Mouse (Mus musculus): ENCODE results near the gene Gck. TPM values are rescaled to one million over a fixed set of nuclear protein-coding genes. Genes with fewer than 3 reads are reported as not detected.

Gene Gck
- polyA plus RNA-seq, 1 experiment from 2014 or later: 2.5 TPM

- Histone ChIP-seq H3K4me3 (no peak overlapping the region), H3K36me3 (peaks cover 11% of the 10 kb centered on the region; the same call in 1 of the 2 replicates), H3K27me3 (ENCODE audit: low read depth, poor library complexity, severe bottlenecking) (no peaks in the 10 kb centered on the region), H3K27ac (replicated peaks) (peak overlapping the region; percentile 52; the same call in 1 of the 2 replicates), H3K9me3 (replicated peaks) (no peaks in the 10 kb centered on the region), H3K4me1 (peaks cover 27% of the 10 kb centered on the region)
- 27% methylated on average over 9 of the region's 9 CpGs for WGBS
- no peak for DNase-seq (ENCODE audit: low spot score)
Measured at GRCm38 (mm10) chr11:5976106-5976505, 26.2 kb upstream of the Gck start.

- H3K9me3 ChIP-seq (replicated peaks): no peaks in the 10 kb centered on the region
- H3K4me3 ChIP-seq: no peak overlapping the region
- peaks cover 27% of the 10 kb centered on the region for H3K4me1 ChIP-seq
- H3K27ac ChIP-seq (replicated peaks): no peak overlapping the region
- no peak for DNase-seq (ENCODE audit: low spot score)
- peaks cover 14% of the 10 kb centered on the region for H3K36me3 ChIP-seq
- 62% methylated on average over 2 of the region's 2 CpGs for WGBS
- no peaks in the 10 kb centered on the region for H3K27me3 ChIP-seq (ENCODE audit: low read depth, poor library complexity, severe bottlenecking)
Measured at GRCm38 (mm10) chr11:5975068-5975467, 25.2 kb upstream of the Gck start.

GRCm38 (mm10) chr11:5974053-5974452 is 24.2 kb upstream of the Gck start:
- Histone ChIP-seq H3K27me3 (ENCODE audit: low read depth, poor library complexity, severe bottlenecking) (no peaks in the 10 kb centered on the region), H3K4me1 (peaks cover 27% of the 10 kb centered on the region)

GRCm38 (mm10) chr11:5973151-5973550 is 23.3 kb upstream of the Gck start:
- Histone ChIP-seq H3K9me3 (replicated peaks) (no peaks in the 10 kb centered on the region), H3K4me3 (no peak overlapping the region), H3K36me3 (peaks cover 33% of the 10 kb centered on the region), H3K27ac (replicated peaks) (no peak overlapping the region; the same call in 1 of the 2 replicates), H3K4me1 (peaks cover 27% of the 10 kb centered on the region), H3K27me3 (ENCODE audit: low read depth, poor library complexity, severe bottlenecking) (no peaks in the 10 kb centered on the region)
- WGBS: 61% methylated on average over 7 of the region's 7 CpGs
- no peak for DNase-seq (ENCODE audit: low spot score)

More at GRCm38 (mm10) chr11:5974053-5974452, 24.2 kb upstream of the Gck start:
- no peak overlapping the region for H3K4me3 ChIP-seq
- H3K36me3 ChIP-seq: peaks cover 24% of the 10 kb centered on the region
- 91% methylated on average over 6 of the region's 6 CpGs for WGBS
- no peak for DNase-seq (ENCODE audit: low spot score)
- H3K27ac ChIP-seq (replicated peaks): no peak overlapping the region
- no peaks in the 10 kb centered on the region for H3K9me3 ChIP-seq (replicated peaks)

GRCm38 (mm10) chr11:5971202-5971601 is 21.3 kb upstream of the Gck start:
- H3K36me3 ChIP-seq: peaks cover 52% of the 10 kb centered on the region
- no peaks in the 10 kb centered on the region for H3K9me3 ChIP-seq (replicated peaks)
- no peaks in the 10 kb centered on the region for H3K27me3 ChIP-seq (ENCODE audit: low read depth, poor library complexity, severe bottlenecking)
- 64% methylated on average over 7 of the region's 7 CpGs for WGBS
- H3K27ac ChIP-seq (replicated peaks): no peak overlapping the region
- H3K4me1 ChIP-seq: peaks cover 23% of the 10 kb centered on the region
- no peak overlapping the region for H3K4me3 ChIP-seq
- DNase-seq (ENCODE audit: low spot score): no peak

- Histone ChIP-seq H3K27ac (replicated peaks) (no peak overlapping the region), H3K27me3 (ENCODE audit: low read depth, poor library complexity, severe bottlenecking) (no peaks in the 10 kb centered on the region), H3K36me3 (peaks cover 82% of the 10 kb centered on the region), H3K9me3 (replicated peaks) (no peaks in the 10 kb centered on the region), H3K4me3 (no peak overlapping the region), H3K4me1 (peaks cover 12% of the 10 kb centered on the region)
- no peak for DNase-seq (ENCODE audit: low spot score)
- WGBS: 82% methylated on average over 6 of the region's 6 CpGs
Measured at GRCm38 (mm10) chr11:5968223-5968622, 18.3 kb upstream of the Gck start.

- Histone ChIP-seq H3K4me3 (no peak overlapping the region), H3K4me1 (no peaks in the 10 kb centered on the region), H3K36me3 (peaks cover 90% of the 10 kb centered on the region), H3K27me3 (ENCODE audit: low read depth, poor library complexity, severe bottlenecking) (no peaks in the 10 kb centered on the region), H3K9me3 (replicated peaks) (no peaks in the 10 kb centered on the region), H3K27ac (replicated peaks) (no peak overlapping the region)
- WGBS: 97% methylated on average over 3 of the region's 3 CpGs
- DNase-seq (ENCODE audit: low spot score): no peak
Measured at GRCm38 (mm10) chr11:5966751-5967150, 16.9 kb upstream of the Gck start.

- Histone ChIP-seq H3K4me1 (no peaks in the 10 kb centered on the region), H3K4me3 (no peak overlapping the region), H3K27ac (replicated peaks) (no peak overlapping the region), H3K27me3 (ENCODE audit: low read depth, poor library complexity, severe bottlenecking) (no peaks in the 10 kb centered on the region), H3K9me3 (replicated peaks) (no peaks in the 10 kb centered on the region), H3K36me3 (peaks cover 95% of the 10 kb centered on the region)
- WGBS: 87% methylated on average over 11 of the region's 11 CpGs
- no peak for DNase-seq (ENCODE audit: low spot score)
Measured at GRCm38 (mm10) chr11:5965865-5966264, 16.0 kb upstream of the Gck start.

- no peak for DNase-seq (ENCODE audit: low spot score)
- H3K9me3 ChIP-seq (replicated peaks): no peaks in the 10 kb centered on the region
- H3K36me3 ChIP-seq: peaks cover 66% of the 10 kb centered on the region
- H3K4me1 ChIP-seq: peaks cover 21% of the 10 kb centered on the region
- H3K27ac ChIP-seq (replicated peaks): no peak overlapping the region
- H3K4me3 ChIP-seq: no peak overlapping the region
- WGBS: 86% methylated on average over 2 of the region's 2 CpGs
- no peaks in the 10 kb centered on the region for H3K27me3 ChIP-seq (ENCODE audit: low read depth, poor library complexity, severe bottlenecking)
Measured at GRCm38 (mm10) chr11:5960051-5960450, 10.2 kb upstream of the Gck start.

GRCm38 (mm10) chr11:5955546-5956276 is 5.8 kb upstream of the Gck start, which contains the start of gene Ykt6:
Gene Ykt6, plus strand, starts transcription at chr11:5955693.
- Histone ChIP-seq H3K9me3 (replicated peaks) (no peaks in the 10 kb centered on the region), H3K27ac (replicated peaks) (peak within 1 kb of the TSS; percentile 89), H3K4me1 (peaks cover 25% of the 10 kb centered on the region), H3K27me3 (ENCODE audit: low read depth, poor library complexity, severe bottlenecking) (no peaks in the 10 kb centered on the region), H3K36me3 (peaks cover 22% of the 10 kb centered on the region), H3K4me3 (peak within 1 kb of the TSS; percentile 85)
- under 1% methylated on average over 71 of the region's 71 CpGs for WGBS
- peak; percentile 96 for DNase-seq (ENCODE audit: low spot score)

- WGBS: 7% methylated on average over 7 of the region's 7 CpGs
Measured at GRCm38 (mm10) chr11:5954965-5955504, 5.2 kb upstream of the Gck start.

GRCm38 (mm10) chr11:5954435-5954834 is 4.6 kb upstream of the Gck start:
- Histone ChIP-seq H3K9me3 (replicated peaks) (no peaks in the 10 kb centered on the region), H3K27ac (replicated peaks) (no peak overlapping the region), H3K4me3 (peak overlapping the region; percentile 85; the same call in 1 of the 2 replicates), H3K36me3 (peaks cover 10% of the 10 kb centered on the region), H3K4me1 (peaks cover 34% of the 10 kb centered on the region), H3K27me3 (ENCODE audit: low read depth, poor library complexity, severe bottlenecking) (no peaks in the 10 kb centered on the region)
- WGBS: 81% methylated on average over 5 of the region's 5 CpGs
- no peak for DNase-seq (ENCODE audit: low spot score)

More at GRCm38 (mm10) chr11:5954965-5955504, 5.2 kb upstream of the Gck start:
- peak overlapping the region; percentile 85 for H3K4me3 ChIP-seq
- H3K27ac ChIP-seq (replicated peaks): peak overlapping the region; percentile 89
- H3K9me3 ChIP-seq (replicated peaks): no peaks in the 10 kb centered on the region
- H3K27me3 ChIP-seq (ENCODE audit: low read depth, poor library complexity, severe bottlenecking): no peaks in the 10 kb centered on the region
- DNase-seq (ENCODE audit: low spot score): peak; percentile 60
- H3K36me3 ChIP-seq: peaks cover 16% of the 10 kb centered on the region
- peaks cover 28% of the 10 kb centered on the region for H3K4me1 ChIP-seq

- DNase-seq (ENCODE audit: low spot score): no peak
Measured at GRCm38 (mm10) chr11:5953130-5953765, 3.4 kb upstream of the Gck start.

More at GRCm38 (mm10) chr11:5953130-5953765, 3.4 kb upstream of the Gck start:
- no peaks in the 10 kb centered on the region for H3K27me3 ChIP-seq (ENCODE audit: low read depth, poor library complexity, severe bottlenecking)
- no peaks in the 10 kb centered on the region for H3K9me3 ChIP-seq (replicated peaks)
- H3K36me3 ChIP-seq: peaks cover 5% of the 10 kb centered on the region; the same call in 1 of the 2 replicates
- H3K27ac ChIP-seq (replicated peaks): no peak overlapping the region
- peaks cover 41% of the 10 kb centered on the region for H3K4me1 ChIP-seq
- no peak overlapping the region for H3K4me3 ChIP-seq
- WGBS: 35% methylated on average over 8 of the region's 8 CpGs

Data from midbrain, embryonic 10.5 days (tissue).